In genomic region chr2:131561891-131562585, GRCm38 (mm10) we compare ENCODE assay signal across 9 mouse cellular contexts. TPM values are rescaled to one million over a fixed set of nuclear protein-coding genes. Genes with fewer than 3 reads are reported as not detected.
DNase-seq lines count a peak whose midpoint lies in the region; ATAC-seq and TF ChIP-seq lines count a peak whose summit lies in the region.
"Had no signal": no experiment of that assay in that cellular context is flagged by ENCODE, and none has a peak within 500 bp of the region (broad histone marks: within the 10 kb centered on the region; RNA-seq: fewer than 3 reads in every experiment).

Gene Adra1d (minus strand): TSS chr2:131562283.

- under 1% methylated on average over 65 of the region's 82 CpGs for WGBS in forebrain, embryonic 12.5 days
- WGBS in intestine, embryonic 15.5 days, result under 1% methylated on average over 72 of the region's 82 CpGs
- 3% methylated on average over 70 of the region's 82 CpGs for WGBS in liver, adult 2 months
- WGBS in stomach, embryonic 15.5 days, result 2% methylated on average over 60 of the region's 82 CpGs
- WGBS in thymus, adult 2 months, result 5% methylated on average over 82 of the region's 82 CpGs

- CTCF ChIA-PET in Patski (lab: Charles Lee), result interaction anchor here (0.7 to 1.3 kb wide), 3 partner anchors 17 to 250 kb away, joined by 3 read pairs; no protein-coding TSS in a partner anchor

- H3K9ac ChIP-seq in forebrain, embryonic 12.5 days, result peak within 1 kb of the TSS; percentile 44
- peak within 1 kb of the TSS; percentile 36 for H3K9ac ChIP-seq in intestine, embryonic 15.5 days
- no peak within 1 kb of the TSS for H3K9ac ChIP-seq in liver, adult 2 months (ENCODE audit: low read depth, low read length)
- peak within 1 kb of the TSS; percentile 26; the same call in 1 of the 2 replicates for H3K9ac ChIP-seq in stomach, embryonic 15.5 days

- H3K4me3 ChIP-seq in forebrain, embryonic 12.5 days (replicated peaks), result peak within 1 kb of the TSS; percentile 49
- H3K4me3 ChIP-seq in intestine, embryonic 15.5 days (replicated peaks), result peak within 1 kb of the TSS; percentile 42
- peak within 1 kb of the TSS; percentile 23; the same call in 1 of the 2 replicates for H3K4me3 ChIP-seq in liver, adult 2 months (ENCODE audit: insufficient read depth, low read depth, low read length)
- peak within 1 kb of the TSS; percentile 53 for H3K4me3 ChIP-seq in stomach, embryonic 15.5 days (replicated peaks)
- H3K4me3 ChIP-seq in thymus, adult 2 months (ENCODE audit: control insufficient read depth, insufficient read depth, low read length), result no peak within 1 kb of the TSS

- H3K4me2 ChIP-seq in forebrain, embryonic 12.5 days, result peak within 1 kb of the TSS; percentile 80
- peak within 1 kb of the TSS; percentile 90 for H3K4me2 ChIP-seq in intestine, embryonic 15.5 days (replicated peaks)
- H3K4me2 ChIP-seq in stomach, embryonic 15.5 days, result peak within 1 kb of the TSS; percentile 87

- POLR2A ChIA-PET in Patski (lab: Charles Lee), result interaction anchor here (0.6 to 1.0 kb wide), 2 partner anchors 93 to 209 kb away, joined by 3 read pairs; no protein-coding TSS in a partner anchor

- peak; percentile 19 to 37 for DNase-seq in heart, adult 18-20 months
- DNase-seq in heart, adult 9 months (ENCODE audit: low spot score in 2 of 2), result no peak
- DNase-seq in Patski (ENCODE audit: low read depth, low spot score), result no peak
- DNase-seq in liver, adult 2 months (ENCODE audit: extremely low read depth, low read depth, low spot score), result no peak
- DNase-seq in thymus, adult 2 months, result no peak

- no peaks in the 10 kb centered on the region for H3K36me3 ChIP-seq in forebrain, embryonic 12.5 days (replicated peaks)
- no peaks in the 10 kb centered on the region for H3K36me3 ChIP-seq in intestine, embryonic 15.5 days
- no peaks in the 10 kb centered on the region for H3K36me3 ChIP-seq in liver, adult 2 months (ENCODE audit: control insufficient read depth, insufficient read depth, low read length)
- H3K36me3 ChIP-seq in stomach, embryonic 15.5 days, result no peaks in the 10 kb centered on the region
- no peaks in the 10 kb centered on the region for H3K36me3 ChIP-seq in thymus, adult 2 months (ENCODE audit: control insufficient read depth, insufficient read depth, low read length)

- in situ Hi-C loops in Patski (cut with MboI; ENCODE audit: low pct_unique_long_range_greater_than_20kb), result loop anchor here (25.0 kb wide), 1 partner anchor 375 kb away; no protein-coding TSS in a partner anchor

- no peaks in the 10 kb centered on the region for H3K79me2 ChIP-seq in liver, adult 2 months (ENCODE audit: control insufficient read depth, insufficient read depth, low read length)

- peak; percentile 37 for ATAC-seq in Patski
- 0 out of 2 replicates have a peak, but pooled peaks have one; percentile 27 for ATAC-seq in forebrain, embryonic 12.5 days (ENCODE audit: low FRiP score)
- peak; percentile 47; the same call in 1 of the 2 replicates for ATAC-seq in intestine, embryonic 15.5 days
- peak; percentile 41; the same call in 1 of the 2 replicates for ATAC-seq in stomach, embryonic 15.5 days (ENCODE audit: insufficient read depth, low FRiP score, low read depth)

- H3K27ac ChIP-seq in forebrain, embryonic 12.5 days, result no peak within 1 kb of the TSS
- no peak within 1 kb of the TSS for H3K27ac ChIP-seq in intestine, embryonic 15.5 days
- H3K27ac ChIP-seq in liver, adult 2 months (replicated peaks; ENCODE audit: insufficient read depth, low read depth, low read length), result no peak within 1 kb of the TSS
- no peak within 1 kb of the TSS for H3K27ac ChIP-seq in stomach, embryonic 15.5 days
- H3K27ac ChIP-seq in thymus, adult 2 months (ENCODE audit: control insufficient read depth, insufficient read depth, low read length), result no peak within 1 kb of the TSS

- no peaks in the 10 kb centered on the region for H3K27me3 ChIP-seq in Patski
- peaks cover 87% of the 10 kb centered on the region for H3K27me3 ChIP-seq in forebrain, embryonic 12.5 days
- H3K27me3 ChIP-seq in intestine, embryonic 15.5 days (replicated peaks), result peaks cover 62% of the 10 kb centered on the region
- H3K27me3 ChIP-seq in liver, adult 2 months (ENCODE audit: control insufficient read depth, insufficient read depth, low read length), result peaks cover 23% of the 10 kb centered on the region
- peaks cover 77% of the 10 kb centered on the region for H3K27me3 ChIP-seq in stomach, embryonic 15.5 days (replicated peaks)
- H3K27me3 ChIP-seq in thymus, adult 2 months (ENCODE audit: control insufficient read depth, insufficient read depth, low read length), result peaks cover 21% of the 10 kb centered on the region

- no peak for TF ChIP-seq POLR2A in liver, adult 2 months (IDR thresholded peaks at IDR 0.05; ENCODE audit: extremely low read depth, insufficient read depth, low read length)
- no peak for TF ChIP-seq POLR2A in thymus, adult 2 months (IDR thresholded peaks at IDR 0.05; ENCODE audit: control insufficient read depth, extremely low read depth, insufficient read depth, low read length, poor library complexity)

- no peak for TF ChIP-seq CTCF in Patski (IDR thresholded peaks at IDR 0.05)
- no peak for TF ChIP-seq CTCF in liver, adult 2 months (IDR thresholded peaks at IDR 0.05; ENCODE audit: low read depth, low read length)
- no peak for TF ChIP-seq CTCF in thymus, adult 2 months (IDR thresholded peaks at IDR 0.05; ENCODE audit: borderline replicate concordance, control insufficient read depth, extremely low read depth, insufficient read depth, low read length, poor library complexity)

- no peaks in the 10 kb centered on the region for H3K9me3 ChIP-seq in forebrain, embryonic 12.5 days
- H3K9me3 ChIP-seq in intestine, embryonic 15.5 days, result no peaks in the 10 kb centered on the region
- no peaks in the 10 kb centered on the region for H3K9me3 ChIP-seq in stomach, embryonic 15.5 days

- H3K4me1 ChIP-seq in forebrain, embryonic 12.5 days, result peaks cover 15% of the 10 kb centered on the region
- peaks cover 24% of the 10 kb centered on the region for H3K4me1 ChIP-seq in intestine, embryonic 15.5 days (replicated peaks)
- H3K4me1 ChIP-seq in liver, adult 2 months (ENCODE audit: control insufficient read depth, insufficient read depth, low read length), result no peaks in the 10 kb centered on the region; the same call in 1 of the 2 replicates
- peaks cover 10% of the 10 kb centered on the region for H3K4me1 ChIP-seq in stomach, embryonic 15.5 days
- H3K4me1 ChIP-seq in thymus, adult 2 months (replicated peaks; ENCODE audit: control insufficient read depth, insufficient read depth, low read length), result no peaks in the 10 kb centered on the region

RNA-seq across cellular contexts. Expression of gene Adra1d, which starts in this region (rescaled TPM):
- 1 to 10 TPM; 3.4 to 4.1 TPM for total RNA-seq in heart, adult 18-20 months (2021)
- 7.8 TPM for polyA plus RNA-seq in Patski (2021)
- polyA plus RNA-seq in forebrain, embryonic 12.5 days (2016; fragmentation: Nextera tagmentation; extraction: Ambion mirVana), result not detected in 2 replicates
- polyA plus RNA-seq in intestine, embryonic 15.5 days (2015; fragmentation: Nextera tagmentation; extraction: Ambion mirVana), result 0.45 and 0.56 TPM in 2 replicates
- not detected in 2 replicates for total RNA-seq in liver, adult 2 months (2014; rRNA removed)
- 0.17 and 0.22 TPM in 2 replicates for polyA plus RNA-seq in liver, adult 2 months (2012; rRNA removed)
- 0.85 and 0.96 TPM in 2 replicates for polyA plus RNA-seq in stomach, embryonic 15.5 days (2015; fragmentation: Nextera tagmentation; extraction: Ambion mirVana)
- polyA plus RNA-seq in thymus, adult 2 months (2012; rRNA removed), result 1.3 and 1.9 TPM in 2 replicates
- total RNA-seq: CH12.LX had no signal

Comparison
In these comparisons a context has a peak if more than half of its experiments do, and no peak if none do; other contexts are left out.
1. DNase-seq: peak in heart, adult 18-20 months (2 of 2); none in heart, adult 9 months (0 of 2), Patski (single experiment), liver, adult 2 months (single experiment) and thymus, adult 2 months (single experiment).
2. Peak in ATAC-seq, H3K4me3 ChIP-seq, H3K9ac ChIP-seq and H3K4me2 ChIP-seq in forebrain, embryonic 12.5 days; RNA of the gene not detected or under 1 TPM.
3. Peak in ATAC-seq, H3K4me3 ChIP-seq, H3K9ac ChIP-seq and H3K4me2 ChIP-seq in intestine, embryonic 15.5 days; RNA of the gene not detected or under 1 TPM.
4. Peak in ATAC-seq, H3K4me3 ChIP-seq, H3K9ac ChIP-seq and H3K4me2 ChIP-seq in stomach, embryonic 15.5 days; RNA of the gene not detected or under 1 TPM.
5. Peak in every context shown above with its lines, with median percentiles within 50 percentile points of each other: ATAC-seq and H3K4me2 ChIP-seq.